Mouse (Mus musculus): ENCODE results near the gene Ikzf2.

Gene Ikzf2

GRCm38 (mm10) chr1:69687076-69687991, at the start of gene Ikzf2:
Ikzf2 (minus strand) TSS chr1:69687245.
- peak; percentile 88 for DNase-seq (ENCODE audit: low read depth)

GRCm38 (mm10) chr1:69729729-69730128, 42.7 kb upstream of the Ikzf2 start:
- DNase-seq (ENCODE audit: low read depth) = no peak

- DNase-seq (ENCODE audit: low read depth) = no peak
Observed at GRCm38 (mm10) chr1:69729031-69729679, 42.1 kb upstream of the Ikzf2 start.

GRCm38 (mm10) chr1:69727968-69728367, 40.9 kb upstream of the Ikzf2 start:
- DNase-seq (ENCODE audit: low read depth) = no peak

- DNase-seq (ENCODE audit: low read depth) = no peak
Observed at GRCm38 (mm10) chr1:69717107-69717506, 30.1 kb upstream of the Ikzf2 start.

- no peak for DNase-seq (ENCODE audit: low read depth)
Observed at GRCm38 (mm10) chr1:69708571-69708970, 21.5 kb upstream of the Ikzf2 start.

- DNase-seq (ENCODE audit: low read depth) = no peak
Observed at GRCm38 (mm10) chr1:69703506-69704156, 16.6 kb upstream of the Ikzf2 start.

- no peak for DNase-seq (ENCODE audit: low read depth)
Observed at GRCm38 (mm10) chr1:69691946-69692345, 4.9 kb upstream of the Ikzf2 start.

- peak; percentile 86 for DNase-seq (ENCODE audit: low read depth)
Observed at GRCm38 (mm10) chr1:69688961-69689360, 1.9 kb upstream of the Ikzf2 start.

- peak; percentile 53 for DNase-seq (ENCODE audit: low read depth)
Observed at GRCm38 (mm10) chr1:69688118-69688517, 1.1 kb upstream of the Ikzf2 start.

- no peak for DNase-seq (ENCODE audit: low read depth)
Observed at GRCm38 (mm10) chr1:69686741-69687075, 337 bp downstream of the Ikzf2 start.

- DNase-seq (ENCODE audit: low read depth) = peak; percentile 37
Observed at GRCm38 (mm10) chr1:69685890-69686490, 1.1 kb downstream of the Ikzf2 start.

- DNase-seq (ENCODE audit: low read depth) = peak; percentile 20
Observed at GRCm38 (mm10) chr1:69685049-69685889, 1.8 kb downstream of the Ikzf2 start.

- DNase-seq (ENCODE audit: low read depth) = peak; percentile 9
Observed at GRCm38 (mm10) chr1:69684280-69685040, 2.6 kb downstream of the Ikzf2 start.

- no peak for DNase-seq (ENCODE audit: low read depth)
Observed at GRCm38 (mm10) chr1:69683851-69684250, 3.2 kb downstream of the Ikzf2 start.

GRCm38 (mm10) chr1:69683058-69683457, 4.0 kb downstream of the Ikzf2 start:
- no peak for DNase-seq (ENCODE audit: low read depth)

- no peak for DNase-seq (ENCODE audit: low read depth)
Observed at GRCm38 (mm10) chr1:69682261-69682660, 4.8 kb downstream of the Ikzf2 start.

GRCm38 (mm10) chr1:69681003-69681402, 6.0 kb downstream of the Ikzf2 start:
- DNase-seq (ENCODE audit: low read depth) = no peak

- DNase-seq (ENCODE audit: low read depth) = no peak
Observed at GRCm38 (mm10) chr1:69680501-69680900, 6.5 kb downstream of the Ikzf2 start.

GRCm38 (mm10) chr1:69669897-69670404, 17.1 kb downstream of the Ikzf2 start:
- no peak for DNase-seq (ENCODE audit: low read depth)
